Mouse (Mus musculus): ENCODE results near the gene Chic2. TPM values are rescaled to one million over a fixed set of nuclear protein-coding genes. Genes with fewer than 3 reads are reported as not detected.

Chic2 gene
- polyA plus RNA-seq, 1 experiment from 2014 or later: 26.9 TPM

- H3K9ac ChIP-seq (replicated peaks; ENCODE audit: low read depth, low read length): no peak overlapping the region
- H3K9me3 ChIP-seq (ENCODE audit: control insufficient read depth, low read length): no peaks in the 10 kb centered on the region
- no peak for ATAC-seq
- H3K27me3 ChIP-seq (replicated peaks; ENCODE audit: control insufficient read depth, insufficient read depth, low read length): peaks cover 68% of the 10 kb centered on the region
- no peak overlapping the region for H3K27ac ChIP-seq (ENCODE audit: low read length)
- H3K4me1 ChIP-seq (replicated peaks; ENCODE audit: control insufficient read depth, insufficient read depth, low read length): peaks cover 37% of the 10 kb centered on the region
- H3K4me2 ChIP-seq (ENCODE audit: low read length): peak overlapping the region; percentile 33; the same call in 1 of the 2 replicates
- peak overlapping the region; percentile 8; the same call in 1 of the 2 replicates for H3K4me3 ChIP-seq (replicated peaks; ENCODE audit: low read length)
- H3K36me3 ChIP-seq (ENCODE audit: control insufficient read depth, insufficient read depth): no peaks in the 10 kb centered on the region
- under 1% methylated on average over 23 of the region's 23 CpGs for WGBS
Observed at GRCm38 (mm10) chr5:75070656-75071375, 26.2 kb upstream of the Chic2 start.

- H3K4me1 ChIP-seq (replicated peaks; ENCODE audit: control insufficient read depth, insufficient read depth, low read length): peaks cover 30% of the 10 kb centered on the region
- 0 out of 2 replicates have a peak overlapping the region, but pooled peaks have one; percentile 4 for H3K4me2 ChIP-seq (ENCODE audit: low read length)
- H3K4me3 ChIP-seq (replicated peaks; ENCODE audit: low read length): no peak overlapping the region
- peak; percentile 41 for ATAC-seq
- no peak overlapping the region for H3K27ac ChIP-seq (ENCODE audit: low read length)
- no peak overlapping the region for H3K9ac ChIP-seq (replicated peaks; ENCODE audit: low read depth, low read length)
- H3K27me3 ChIP-seq (replicated peaks; ENCODE audit: control insufficient read depth, insufficient read depth, low read length): peaks cover 73% of the 10 kb centered on the region
- no peaks in the 10 kb centered on the region for H3K36me3 ChIP-seq (ENCODE audit: control insufficient read depth, insufficient read depth)
- H3K9me3 ChIP-seq (ENCODE audit: control insufficient read depth, low read length): peaks cover 3% of the 10 kb centered on the region; the same call in 1 of the 2 replicates
- 2% methylated on average over 13 of the region's 13 CpGs for WGBS
Observed at GRCm38 (mm10) chr5:75070132-75070531, 25.6 kb upstream of the Chic2 start.

GRCm38 (mm10) chr5:75067125-75067756 lies 22.7 kb upstream of the Chic2 start:
- Histone ChIP-seq H3K4me1 (replicated peaks; ENCODE audit: control insufficient read depth, insufficient read depth, low read length) (peaks cover 28% of the 10 kb centered on the region), H3K27me3 (replicated peaks; ENCODE audit: control insufficient read depth, insufficient read depth, low read length) (peaks cover 58% of the 10 kb centered on the region), H3K36me3 (ENCODE audit: control insufficient read depth, insufficient read depth) (no peaks in the 10 kb centered on the region), H3K27ac (ENCODE audit: low read length) (no peak overlapping the region), H3K9me3 (ENCODE audit: control insufficient read depth, low read length) (peaks cover 3% of the 10 kb centered on the region; the same call in 1 of the 2 replicates), H3K4me3 (replicated peaks; ENCODE audit: low read length) (peak overlapping the region; percentile 59), H3K9ac (replicated peaks; ENCODE audit: low read depth, low read length) (peak overlapping the region; percentile 57), H3K4me2 (ENCODE audit: low read length) (peak overlapping the region; percentile 76)
- ATAC-seq: peak; percentile 69
- under 1% methylated on average over 29 of the region's 30 CpGs for WGBS

- peak overlapping the region; percentile 76 for H3K4me2 ChIP-seq (ENCODE audit: low read length)
- WGBS: 7% methylated on average over 4 of the region's 10 CpGs
- H3K4me1 ChIP-seq (replicated peaks; ENCODE audit: control insufficient read depth, insufficient read depth, low read length): peaks cover 24% of the 10 kb centered on the region
- H3K36me3 ChIP-seq (ENCODE audit: control insufficient read depth, insufficient read depth): no peaks in the 10 kb centered on the region
- H3K27me3 ChIP-seq (replicated peaks; ENCODE audit: control insufficient read depth, insufficient read depth, low read length): peaks cover 54% of the 10 kb centered on the region
- peak overlapping the region; percentile 59 for H3K4me3 ChIP-seq (replicated peaks; ENCODE audit: low read length)
- H3K9ac ChIP-seq (replicated peaks; ENCODE audit: low read depth, low read length): peak overlapping the region; percentile 57; the same call in 1 of the 2 replicates
- no peak overlapping the region for H3K27ac ChIP-seq (ENCODE audit: low read length)
- peaks cover 3% of the 10 kb centered on the region; the same call in 1 of the 2 replicates for H3K9me3 ChIP-seq (ENCODE audit: control insufficient read depth, low read length)
- ATAC-seq: no peak
Observed at GRCm38 (mm10) chr5:75066715-75067114, 22.1 kb upstream of the Chic2 start.

GRCm38 (mm10) chr5:75063177-75063576 lies 18.6 kb upstream of the Chic2 start:
- ATAC-seq: no peak

GRCm38 (mm10) chr5:75051109-75051508 lies 6.5 kb upstream of the Chic2 start:
- H3K9me3 ChIP-seq (ENCODE audit: control insufficient read depth, low read length): no peaks in the 10 kb centered on the region
- no peak overlapping the region for H3K4me2 ChIP-seq (ENCODE audit: low read length)
- H3K27ac ChIP-seq (ENCODE audit: low read length): no peak overlapping the region
- no peaks in the 10 kb centered on the region for H3K4me1 ChIP-seq (replicated peaks; ENCODE audit: control insufficient read depth, insufficient read depth, low read length)
- H3K9ac ChIP-seq (replicated peaks; ENCODE audit: low read depth, low read length): no peak overlapping the region
- H3K27me3 ChIP-seq (replicated peaks; ENCODE audit: control insufficient read depth, insufficient read depth, low read length): no peaks in the 10 kb centered on the region; the same call in 1 of the 2 replicates
- no peaks in the 10 kb centered on the region for H3K36me3 ChIP-seq (ENCODE audit: control insufficient read depth, insufficient read depth)
- no peak for ATAC-seq
- WGBS: 80% methylated on average over 4 of the region's 4 CpGs
- H3K4me3 ChIP-seq (replicated peaks; ENCODE audit: low read length): no peak overlapping the region

More at GRCm38 (mm10) chr5:75063177-75063576, 18.6 kb upstream of the Chic2 start:
- H3K4me1 ChIP-seq (replicated peaks; ENCODE audit: control insufficient read depth, insufficient read depth, low read length): peaks cover 8% of the 10 kb centered on the region
- H3K4me3 ChIP-seq (replicated peaks; ENCODE audit: low read length): no peak overlapping the region
- no peak overlapping the region for H3K4me2 ChIP-seq (ENCODE audit: low read length)
- no peaks in the 10 kb centered on the region for H3K36me3 ChIP-seq (ENCODE audit: control insufficient read depth, insufficient read depth)
- peaks cover 3% of the 10 kb centered on the region; the same call in 1 of the 2 replicates for H3K9me3 ChIP-seq (ENCODE audit: control insufficient read depth, low read length)
- 9% methylated on average over 4 of the region's 4 CpGs for WGBS
- H3K27me3 ChIP-seq (replicated peaks; ENCODE audit: control insufficient read depth, insufficient read depth, low read length): peaks cover 35% of the 10 kb centered on the region
- H3K9ac ChIP-seq (replicated peaks; ENCODE audit: low read depth, low read length): no peak overlapping the region
- H3K27ac ChIP-seq (ENCODE audit: low read length): no peak overlapping the region

GRCm38 (mm10) chr5:75046681-75047321 lies 2.2 kb upstream of the Chic2 start:
- ATAC-seq: no peak
- Histone ChIP-seq H3K4me2 (ENCODE audit: low read length) (no peak overlapping the region), H3K4me3 (replicated peaks; ENCODE audit: low read length) (no peak overlapping the region), H3K9ac (replicated peaks; ENCODE audit: low read depth, low read length) (no peak overlapping the region), H3K27ac (ENCODE audit: low read length) (no peak overlapping the region), H3K9me3 (ENCODE audit: control insufficient read depth, low read length) (no peaks in the 10 kb centered on the region), H3K27me3 (replicated peaks; ENCODE audit: control insufficient read depth, insufficient read depth, low read length) (0 out of 2 replicates have a peak, but pooled peaks cover 3% of the 10 kb centered on the region), H3K4me1 (replicated peaks; ENCODE audit: control insufficient read depth, insufficient read depth, low read length) (peaks cover 15% of the 10 kb centered on the region), H3K36me3 (ENCODE audit: control insufficient read depth, insufficient read depth) (no peaks in the 10 kb centered on the region)
- WGBS: 57% methylated on average over 15 of the region's 15 CpGs

GRCm38 (mm10) chr5:75045371-75045770 lies 797 bp upstream of the Chic2 start:
- ATAC-seq: no peak
- H3K4me2 ChIP-seq (ENCODE audit: low read length): no peak overlapping the region
- H3K9ac ChIP-seq (replicated peaks; ENCODE audit: low read depth, low read length): no peak overlapping the region
- peaks cover 18% of the 10 kb centered on the region for H3K4me1 ChIP-seq (replicated peaks; ENCODE audit: control insufficient read depth, insufficient read depth, low read length)
- H3K36me3 ChIP-seq (ENCODE audit: control insufficient read depth, insufficient read depth): no peaks in the 10 kb centered on the region
- H3K4me3 ChIP-seq (replicated peaks; ENCODE audit: low read length): no peak overlapping the region
- 0 out of 2 replicates have a peak, but pooled peaks cover 3% of the 10 kb centered on the region for H3K27me3 ChIP-seq (replicated peaks; ENCODE audit: control insufficient read depth, insufficient read depth, low read length)
- WGBS: 89% methylated on average over 7 of the region's 7 CpGs
- H3K27ac ChIP-seq (ENCODE audit: low read length): no peak overlapping the region
- no peaks in the 10 kb centered on the region for H3K9me3 ChIP-seq (ENCODE audit: control insufficient read depth, low read length)
